Mouse (Mus musculus): ENCODE data around the gene Col5a1.

DNA sequence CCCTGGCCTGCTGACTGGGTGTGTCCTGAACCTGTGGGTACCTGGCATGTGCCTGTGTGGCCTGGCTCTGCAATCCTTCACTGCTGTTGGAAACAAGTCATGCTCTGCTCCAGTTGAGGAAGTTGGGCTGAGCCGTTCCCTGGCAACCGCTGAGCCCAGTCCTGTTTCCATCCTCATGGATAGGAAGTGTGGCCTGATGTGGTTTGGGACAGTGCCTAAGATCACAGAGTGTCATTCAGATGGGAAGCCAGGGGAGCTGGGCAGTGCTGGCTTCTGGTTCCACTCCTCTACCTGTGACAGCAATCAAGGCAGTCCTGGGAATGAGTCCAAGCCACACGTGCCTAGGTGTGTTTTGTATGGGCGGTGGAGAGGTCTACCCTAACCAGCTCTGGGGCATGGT is 53.2 kb downstream of the Col5a1 start:
- TF ChIP-seq CTCF (IDR thresholded peaks at IDR 0.05; ENCODE audit: low read depth, low read length) = no peak
- no peak for TF ChIP-seq GATA1 (IDR thresholded peaks at IDR 0.05; ENCODE audit: borderline replicate concordance, low read length)
- no peak for TF ChIP-seq TAL1 (conservative IDR thresholded peaks at IDR 0.05; ENCODE audit: low read depth, low read length)
